Mouse (Mus musculus) liver, adult 2 months (tissue): ENCODE data around the gene Nckap5l. TPM values are rescaled to one million over a fixed set of nuclear protein-coding genes. Genes with fewer than 3 reads are reported as not detected.
"Not testable (repeated sequence)": the region's sequence is repeated elsewhere in the genome, so short reads cannot be mapped to it uniquely, and the experiment has no call there.

Experiments
- DNase-seq: peaks from one replicate; pipeline ENCODE4 v3.0.0-alpha.2; 2011; ENCODE audit warnings: low read depth, low spot score; ENCODE audit errors: extremely low read depth
- H3K27ac ChIP-seq: fragments of 200-500 bp; replicated peaks from 2 replicates; pipeline ENCODE4 v1.5.1; 2012; ENCODE audit warnings: low read depth, mild to moderate bottlenecking, control low read depth, inconsistent platforms, low read length; ENCODE audit not compliant: insufficient read depth
- H3K27me3 ChIP-seq: fragments of 200-500 bp; 2 replicates; pipeline ENCODE4 v1.6.1; 2012; ENCODE audit warnings: mild to moderate bottlenecking, moderate library complexity, low read length, inconsistent platforms; ENCODE audit not compliant: control insufficient read depth, insufficient read depth
- H3K36me3 ChIP-seq: fragments of 200-500 bp; 2 replicates; pipeline ENCODE4 v1.6.1; 2012; ENCODE audit warnings: low read length, inconsistent platforms; ENCODE audit not compliant: control insufficient read depth, insufficient read depth
- H3K4me1 ChIP-seq: fragments of 200-500 bp; 2 replicates; pipeline ENCODE4 v1.6.1; 2011; ENCODE audit warnings: low read length; ENCODE audit not compliant: control insufficient read depth, insufficient read depth
- H3K4me3 ChIP-seq: fragments of 200-500 bp; 2 replicates; pipeline ENCODE4 v1.5.1; 2011; ENCODE audit warnings: low read depth, mild to moderate bottlenecking, control low read depth, low read length, moderate library complexity; ENCODE audit not compliant: insufficient read depth
- H3K79me2 ChIP-seq: fragments of 200-500 bp; 2 replicates; pipeline ENCODE4 v1.6.1; 2012; ENCODE audit warnings: inconsistent platforms, mild to moderate bottlenecking, low read length, moderate library complexity; ENCODE audit not compliant: control insufficient read depth, insufficient read depth
- H3K9ac ChIP-seq: fragments of 200-500 bp; 2 replicates; pipeline ENCODE4 v1.6.1; 2012; ENCODE audit warnings: low read depth, mild to moderate bottlenecking, control low read depth, inconsistent platforms, low read length
- CTCF ChIP-seq: fragments of 200-500 bp; IDR thresholded peaks from 2 replicates; pipeline ENCODE4 v1.5.1; 2011; ENCODE audit warnings: low read depth, low read length, control low read depth
- POLR2A ChIP-seq: fragments of 200-500 bp; IDR thresholded peaks from 2 replicates; pipeline ENCODE4 v1.6.1; 2011; ENCODE audit warnings: low read length, control low read depth; ENCODE audit not compliant: insufficient read depth; ENCODE audit errors: extremely low read depth
- WGBS: fragments of 180-500 bp; shearing (Covaris S2); methylation state at CpG from one replicate; pipeline ENCODE4 v1.1.7; 2018; 5-methylcytosine and 5-hydroxymethylcytosine counted together
- polyA plus RNA-seq: library from polyadenylated mRNA; depleted of rRNA; stranded (reverse); fragments of >200 nt; gene quantifications from 2 replicates; pipeline ENCODE4 v1.2.3, GENCODE M21; 2012
- total RNA-seq: library from RNA; depleted of rRNA; stranded (reverse); fragments of >200 nt; gene quantifications from 2 replicates; pipeline ENCODE4 v1.2.3, GENCODE M21; 2014

The Nckap5l gene
- total and polyA plus RNA-seq, 2 experiments, result 0.09 to 0.56 TPM

- whole genome bisulfite sequencing, result 66% methylated on average over 8 of the region's 8 CpGs
- Histone ChIP-seq H3K27me3 (no peaks in the 10 kb centered on the region), H3K36me3 (no peaks in the 10 kb centered on the region), H3K79me2 (no peaks in the 10 kb centered on the region), H3K4me1 (no peaks in the 10 kb centered on the region), H3K4me3 (no peak overlapping the region), H3K9ac (no peak overlapping the region), H3K27ac (no peak overlapping the region)
- DNase-seq, result no peak
- no peak for TF ChIP-seq POLR2A
- TF ChIP-seq CTCF, result no peak
Measured at GRCm38 (mm10) chr15:99449751-99450280, 7.7 kb downstream of the Nckap5l start.

GRCm38 (mm10) chr15:99449131-99449750 lies 8.3 kb downstream of the Nckap5l start:
- TF ChIP-seq POLR2A, result no peak
- no peak for TF ChIP-seq CTCF
- H3K4me1 ChIP-seq, result no peaks in the 10 kb centered on the region
- H3K79me2 ChIP-seq, result no peaks in the 10 kb centered on the region
- H3K4me3 ChIP-seq, result no peak overlapping the region
- no peak overlapping the region for H3K27ac ChIP-seq
- DNase-seq, result no peak
- 64% methylated on average over 9 of the region's 9 CpGs for WGBS
- no peak overlapping the region for H3K9ac ChIP-seq
- no peaks in the 10 kb centered on the region for H3K27me3 ChIP-seq
- no peaks in the 10 kb centered on the region for H3K36me3 ChIP-seq

DNA sequence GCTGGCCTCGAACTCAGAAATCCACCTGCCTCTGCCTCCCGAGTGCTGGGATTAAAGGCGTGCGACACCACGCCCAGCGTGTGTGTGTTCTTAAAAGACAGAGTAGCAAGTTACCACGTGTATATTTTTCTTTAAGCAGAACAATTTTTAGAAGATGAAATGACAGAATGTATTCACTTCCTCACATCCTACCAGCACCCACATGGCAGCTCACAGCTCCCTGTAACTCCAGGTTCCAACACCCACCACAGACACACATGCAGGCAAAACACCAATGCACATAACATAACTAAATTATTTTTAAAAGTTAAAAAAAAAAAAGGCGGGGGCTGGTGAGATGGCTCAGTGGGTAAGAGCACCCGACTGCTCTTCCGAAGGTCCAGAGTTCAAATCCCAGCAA lies 11.4 kb downstream of the Nckap5l start:
- WGBS, result 93% methylated on average over 10 of the region's 10 CpGs
- H3K36me3 ChIP-seq, H3K27ac ChIP-seq, DNase-seq, H3K79me2 ChIP-seq, H3K9ac ChIP-seq, H3K4me1 ChIP-seq, H3K4me3 ChIP-seq, H3K27me3 ChIP-seq: not testable (repeated sequence)

DNA sequence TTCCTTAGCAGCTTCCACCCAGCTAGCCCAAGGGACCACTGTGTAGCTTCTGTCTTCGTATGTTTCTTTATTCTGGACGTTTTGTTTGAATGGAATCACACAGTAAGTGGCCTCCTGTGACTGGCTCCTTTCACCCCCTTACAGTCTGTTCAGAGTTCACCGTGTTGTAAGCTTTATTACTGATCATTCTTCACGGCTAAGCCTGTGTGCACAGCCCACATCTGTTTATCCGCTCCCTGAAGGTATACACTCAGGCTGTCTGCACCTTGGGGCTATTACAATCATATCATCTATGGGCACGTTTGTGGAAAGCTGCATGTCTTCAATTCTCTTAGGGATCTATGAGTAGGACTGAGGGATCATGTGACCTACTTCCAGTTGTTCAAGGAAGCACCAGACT lies 12.0 kb downstream of the Nckap5l start:
- DNase-seq, result no peak
- H3K27me3 ChIP-seq, result no peaks in the 10 kb centered on the region
- TF ChIP-seq POLR2A (no peak), CTCF (no peak)
- no peak overlapping the region for H3K4me3 ChIP-seq
- no peaks in the 10 kb centered on the region for H3K79me2 ChIP-seq
- H3K4me1 ChIP-seq, result no peaks in the 10 kb centered on the region
- H3K9ac ChIP-seq, result no peak overlapping the region
- 64% methylated on average over 6 of the region's 6 CpGs for WGBS
- no peaks in the 10 kb centered on the region for H3K36me3 ChIP-seq
- H3K27ac ChIP-seq, result no peak overlapping the region

DNA sequence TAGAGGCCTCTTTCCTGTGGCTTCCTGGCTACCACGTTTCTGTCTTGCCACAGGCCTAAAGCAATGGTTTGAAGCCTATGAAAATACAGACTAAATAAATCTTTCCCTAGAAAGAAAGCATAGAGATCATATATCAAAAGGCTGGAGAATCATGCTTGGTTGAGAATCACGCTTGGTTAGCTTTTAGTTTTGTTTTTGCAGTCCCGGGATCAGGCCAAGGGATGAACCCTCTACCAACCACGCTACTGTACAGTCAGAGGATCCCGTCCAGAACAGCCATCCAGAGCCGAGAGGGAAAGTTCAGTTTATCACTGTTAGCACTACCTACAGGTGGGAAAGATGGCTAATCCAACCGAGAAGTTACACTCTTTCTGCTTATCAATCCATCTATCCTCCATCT lies 15.2 kb downstream of the Nckap5l start:
- no peaks in the 10 kb centered on the region for H3K4me1 ChIP-seq
- WGBS, result 84% methylated on average over 7 of the region's 7 CpGs
- no peaks in the 10 kb centered on the region for H3K27me3 ChIP-seq
- DNase-seq, result no peak
- H3K4me3 ChIP-seq, result no peak overlapping the region
- H3K36me3 ChIP-seq, result no peaks in the 10 kb centered on the region
- H3K79me2 ChIP-seq, result no peaks in the 10 kb centered on the region
- TF ChIP-seq POLR2A (no peak), CTCF (no peak)
- H3K27ac ChIP-seq, result no peak overlapping the region
- H3K9ac ChIP-seq, result no peak overlapping the region

DNA sequence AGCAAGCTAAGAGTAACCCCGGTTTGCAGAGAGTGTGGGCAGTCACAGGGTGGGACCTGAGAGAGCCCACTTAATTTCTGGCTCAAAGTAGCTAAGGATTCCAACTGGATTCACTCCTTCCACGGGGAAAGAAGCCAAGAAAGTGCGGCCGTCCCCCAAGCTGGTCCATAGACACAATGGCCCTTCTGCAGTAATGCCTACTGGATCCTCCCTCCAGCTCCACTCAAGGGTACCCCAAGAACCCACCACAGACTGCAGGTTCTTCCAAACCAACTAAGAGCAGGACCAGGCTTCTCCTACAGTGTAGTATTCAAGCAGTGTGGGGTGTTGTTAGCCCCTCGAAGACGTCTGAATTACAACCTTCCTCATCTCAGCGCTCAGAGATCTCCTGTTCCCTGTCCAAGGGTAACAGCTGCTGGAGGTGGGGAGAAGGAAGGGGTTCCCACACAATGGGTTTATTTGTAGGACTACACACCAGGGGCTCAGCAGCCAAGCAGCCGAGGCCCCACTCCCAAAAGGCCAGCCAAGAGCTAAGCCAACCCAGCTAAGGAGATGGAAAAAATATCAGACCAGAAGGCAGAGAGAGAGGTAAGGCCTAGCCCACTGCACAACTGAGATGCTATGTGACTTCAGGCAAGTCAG lies 16.6 kb downstream of the Nckap5l start:
- no peak overlapping the region for H3K4me3 ChIP-seq
- DNase-seq, result no peak
- no peaks in the 10 kb centered on the region for H3K79me2 ChIP-seq
- WGBS, result 73% methylated on average over 8 of the region's 8 CpGs
- H3K27me3 ChIP-seq, result no peaks in the 10 kb centered on the region
- no peak overlapping the region for H3K9ac ChIP-seq
- no peak for TF ChIP-seq CTCF
- TF ChIP-seq POLR2A, result no peak
- no peaks in the 10 kb centered on the region for H3K4me1 ChIP-seq
- no peak overlapping the region for H3K27ac ChIP-seq
- no peaks in the 10 kb centered on the region for H3K36me3 ChIP-seq
